Mouse (Mus musculus): Measurements from ENCODE around the gene Tmem107. TPM values are rescaled to one million over a fixed set of nuclear protein-coding genes. Genes with fewer than 3 reads are reported as not detected.

The Tmem107 gene
- total and polyA plus RNA-seq, 2 experiments from 2014 or later: 27.8 to 61.8 TPM

- DNase-seq (ENCODE audit: low spot score): no peak
- WGBS: 42% methylated on average over 4 of the region's 4 CpGs
- Histone ChIP-seq H3K27me3 (ENCODE audit: insufficient read depth, low read length) (no peaks in the 10 kb centered on the region), H3K27ac (ENCODE audit: low read depth, low read length) (no peak overlapping the region), H3K4me3 (ENCODE audit: low read depth, low read length) (no peak overlapping the region), H3K36me3 (ENCODE audit: insufficient read depth, low read length) (peaks cover 13% of the 10 kb centered on the region; the same call in 1 of the 2 replicates), H3K9me3 (ENCODE audit: low read length) (no peaks in the 10 kb centered on the region), H3K9ac (replicated peaks; ENCODE audit: low read length, poor library complexity, severe bottlenecking) (no peak overlapping the region), H3K4me1 (ENCODE audit: insufficient read depth, low read length) (peaks cover 16% of the 10 kb centered on the region; the same call in 1 of the 2 replicates), H3K4me2 (ENCODE audit: low read depth, low read length, poor library complexity, severe bottlenecking) (no peak overlapping the region)
- ATAC-seq (ENCODE audit: low FRiP score): no peak
- no peak for TF ChIP-seq CTCF (IDR thresholded peaks at IDR 0.05)
Measured at GRCm38 (mm10) chr11:69087082-69087481, 16.5 kb downstream of the Tmem107 start.

- H3K9ac ChIP-seq (replicated peaks; ENCODE audit: low read length, poor library complexity, severe bottlenecking): no peak overlapping the region; the same call in 1 of the 2 replicates
- DNase-seq (ENCODE audit: low spot score): no peak
- no peak for ATAC-seq (ENCODE audit: low FRiP score)
- WGBS: 67% methylated on average over 2 of the region's 2 CpGs
- no peak for TF ChIP-seq CTCF (IDR thresholded peaks at IDR 0.05)
- H3K36me3 ChIP-seq (ENCODE audit: insufficient read depth, low read length): peaks cover 13% of the 10 kb centered on the region; the same call in 1 of the 2 replicates
- H3K4me3 ChIP-seq (ENCODE audit: low read depth, low read length): no peak overlapping the region
- H3K4me2 ChIP-seq (ENCODE audit: low read depth, low read length, poor library complexity, severe bottlenecking): peak overlapping the region; percentile 97
- no peaks in the 10 kb centered on the region for H3K9me3 ChIP-seq (ENCODE audit: low read length)
- no peaks in the 10 kb centered on the region for H3K27me3 ChIP-seq (ENCODE audit: insufficient read depth, low read length)
- peaks cover 16% of the 10 kb centered on the region; the same call in 1 of the 2 replicates for H3K4me1 ChIP-seq (ENCODE audit: insufficient read depth, low read length)
- peak overlapping the region; percentile 99 for H3K27ac ChIP-seq (ENCODE audit: low read depth, low read length)
Measured at GRCm38 (mm10) chr11:69087597-69087996, 17.0 kb downstream of the Tmem107 start.

GRCm38 (mm10) chr11:69088103-69088855 lies 17.7 kb downstream of the Tmem107 start, which contains the start of gene Vamp2:
Vamp2 (plus strand) TSS chr11:69088490.
- Histone ChIP-seq H3K4me2 (ENCODE audit: low read depth, low read length, poor library complexity, severe bottlenecking) (peak within 1 kb of the TSS; percentile 97), H3K36me3 (ENCODE audit: insufficient read depth, low read length) (peaks cover 13% of the 10 kb centered on the region; the same call in 1 of the 2 replicates), H3K27me3 (ENCODE audit: insufficient read depth, low read length) (no peaks in the 10 kb centered on the region), H3K9ac (replicated peaks; ENCODE audit: low read length, poor library complexity, severe bottlenecking) (peak within 1 kb of the TSS; percentile 100), H3K4me1 (ENCODE audit: insufficient read depth, low read length) (peaks cover 16% of the 10 kb centered on the region; the same call in 1 of the 2 replicates), H3K4me3 (ENCODE audit: low read depth, low read length) (peak within 1 kb of the TSS; percentile 95), H3K9me3 (ENCODE audit: low read length) (no peaks in the 10 kb centered on the region), H3K27ac (ENCODE audit: low read depth, low read length) (peak within 1 kb of the TSS; percentile 99)
- ATAC-seq (ENCODE audit: low FRiP score): peak; percentile 87
- 1% methylated on average over 62 of the region's 67 CpGs for whole genome bisulfite sequencing
- no peak; the same call in 1 of the 2 replicates for TF ChIP-seq CTCF (IDR thresholded peaks at IDR 0.05)
- DNase-seq (ENCODE audit: low spot score): peak; percentile 95

- peaks cover 16% of the 10 kb centered on the region; the same call in 1 of the 2 replicates for H3K4me1 ChIP-seq (ENCODE audit: insufficient read depth, low read length)
- H3K27me3 ChIP-seq (ENCODE audit: insufficient read depth, low read length): no peaks in the 10 kb centered on the region
- TF ChIP-seq CTCF (IDR thresholded peaks at IDR 0.05): 0 out of 2 replicates have a peak, but pooled peaks have one; percentile 6
- H3K9ac ChIP-seq (replicated peaks; ENCODE audit: low read length, poor library complexity, severe bottlenecking): peak overlapping the region; percentile 100
- H3K9me3 ChIP-seq (ENCODE audit: low read length): no peaks in the 10 kb centered on the region
- peak overlapping the region; percentile 95 for H3K4me3 ChIP-seq (ENCODE audit: low read depth, low read length)
- ATAC-seq (ENCODE audit: low FRiP score): peak; percentile 12; the same call in 1 of the 2 replicates
- no peak for DNase-seq (ENCODE audit: low spot score)
- peak overlapping the region; percentile 97 for H3K4me2 ChIP-seq (ENCODE audit: low read depth, low read length, poor library complexity, severe bottlenecking)
- 11% methylated on average over 24 of the region's 25 CpGs for WGBS
- peaks cover 13% of the 10 kb centered on the region; the same call in 1 of the 2 replicates for H3K36me3 ChIP-seq (ENCODE audit: insufficient read depth, low read length)
- H3K27ac ChIP-seq (ENCODE audit: low read depth, low read length): peak overlapping the region; percentile 99
Measured at GRCm38 (mm10) chr11:69088856-69089615, 18.4 kb downstream of the Tmem107 start.

GRCm38 (mm10) chr11:69089616-69090290 lies 19.1 kb downstream of the Tmem107 start:
- no peak for TF ChIP-seq CTCF (IDR thresholded peaks at IDR 0.05)
- Histone ChIP-seq H3K36me3 (ENCODE audit: insufficient read depth, low read length) (peaks cover 13% of the 10 kb centered on the region; the same call in 1 of the 2 replicates), H3K4me3 (ENCODE audit: low read depth, low read length) (peak overlapping the region; percentile 95), H3K4me1 (ENCODE audit: insufficient read depth, low read length) (peaks cover 16% of the 10 kb centered on the region; the same call in 1 of the 2 replicates), H3K27me3 (ENCODE audit: insufficient read depth, low read length) (no peaks in the 10 kb centered on the region), H3K27ac (ENCODE audit: low read depth, low read length) (peak overlapping the region; percentile 99), H3K4me2 (ENCODE audit: low read depth, low read length, poor library complexity, severe bottlenecking) (peak overlapping the region; percentile 97), H3K9me3 (ENCODE audit: low read length) (no peaks in the 10 kb centered on the region), H3K9ac (replicated peaks; ENCODE audit: low read length, poor library complexity, severe bottlenecking) (peak overlapping the region; percentile 100)
- DNase-seq (ENCODE audit: low spot score): no peak
- ATAC-seq (ENCODE audit: low FRiP score): no peak
- 89% methylated on average over 12 of the region's 12 CpGs for WGBS
